Mouse (Mus musculus) embryo, embryonic 11.5 days (tissue): ENCODE measurements around the gene Uba5.
A peak's percentile ranks its signal among the peaks of the same experiment; 100 is the strongest.

Source experiments
- DNase-seq: peaks from one replicate; pipeline ENCODE4 v3.0.0-alpha.2; 2012; ENCODE audit warnings: low read depth, low spot score

The Uba5 gene

DNA sequence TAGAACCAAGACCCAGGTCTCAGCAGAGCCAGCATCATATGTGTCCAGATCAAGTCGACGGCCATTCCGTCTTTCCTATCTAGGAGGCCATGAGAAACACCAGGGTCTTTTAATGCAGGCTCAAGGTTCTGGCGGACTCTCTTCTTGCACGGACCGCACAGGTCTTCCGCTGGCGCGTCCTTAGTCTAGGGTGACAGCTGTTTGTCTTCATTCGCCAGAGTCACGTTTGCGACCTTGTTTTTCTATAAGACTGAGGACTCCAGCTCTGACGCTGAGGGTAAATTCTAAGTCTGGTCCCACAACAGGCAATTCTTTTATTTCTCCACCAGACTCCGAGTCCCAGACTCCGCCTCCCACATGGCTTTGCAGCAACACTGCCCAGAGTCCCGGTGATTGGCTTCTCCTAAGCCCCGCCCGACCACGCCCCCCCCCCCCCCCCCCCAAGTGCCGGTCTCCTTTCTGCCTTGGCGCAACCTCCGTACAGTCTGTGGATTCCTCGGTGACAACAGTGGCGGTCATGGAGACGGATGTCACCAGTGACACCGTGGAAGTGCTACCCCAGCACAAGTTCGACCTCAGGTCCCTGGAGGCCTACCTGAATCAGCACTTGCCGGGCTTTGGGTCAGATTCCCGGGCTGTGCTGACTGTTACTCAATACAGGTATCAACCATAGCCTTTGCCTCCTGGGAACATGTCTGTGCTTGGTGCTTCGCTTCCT lies 469 bp upstream of the Uba5 start, which contains the start of gene Acad11:
TSS of gene Acad11 (plus strand) at position 134 of the 718 bp plus-strand sequence.
- peak; percentile 79 for DNase-seq

DNA sequence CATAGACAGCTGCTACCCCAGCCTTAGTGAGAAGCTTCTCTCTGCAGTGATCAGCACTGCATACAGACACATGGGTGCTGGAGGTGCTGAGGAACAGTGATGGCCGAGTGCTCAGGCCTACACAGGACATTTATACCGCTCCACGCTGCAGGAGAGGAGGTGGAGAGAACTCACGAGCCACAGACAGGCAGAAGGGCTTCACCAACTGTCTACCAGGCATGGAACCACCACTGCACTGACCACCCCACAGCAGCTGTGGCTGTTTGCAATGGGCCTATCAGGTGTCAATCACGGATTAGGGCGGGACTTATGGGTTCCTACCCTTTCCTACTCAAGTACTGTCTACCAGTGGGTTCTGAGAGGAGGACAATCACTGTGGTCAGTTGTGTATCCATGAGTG lies 11.9 kb downstream of the Uba5 start:
- no peak for DNase-seq

DNA sequence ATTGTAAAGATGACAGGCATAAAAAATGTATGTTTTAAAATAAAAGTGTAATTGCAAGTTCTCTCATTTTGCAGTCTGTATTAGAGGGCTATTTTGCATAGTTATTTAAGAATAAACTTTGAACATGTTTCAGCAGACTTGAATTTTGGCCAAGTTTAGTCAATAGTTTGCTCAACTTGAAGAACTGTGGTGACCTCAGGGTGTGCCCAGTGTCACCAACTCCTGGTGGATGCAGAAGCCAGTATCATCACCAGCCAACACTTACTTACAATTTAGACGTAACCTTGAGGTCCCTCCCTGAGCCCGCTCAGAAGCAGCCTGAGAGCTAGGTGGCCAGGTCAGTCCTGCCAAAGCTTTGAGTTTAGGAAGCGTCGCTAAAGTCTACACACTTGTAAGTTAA lies 19.3 kb downstream of the Uba5 start:
- DNase-seq = no peak

DNA sequence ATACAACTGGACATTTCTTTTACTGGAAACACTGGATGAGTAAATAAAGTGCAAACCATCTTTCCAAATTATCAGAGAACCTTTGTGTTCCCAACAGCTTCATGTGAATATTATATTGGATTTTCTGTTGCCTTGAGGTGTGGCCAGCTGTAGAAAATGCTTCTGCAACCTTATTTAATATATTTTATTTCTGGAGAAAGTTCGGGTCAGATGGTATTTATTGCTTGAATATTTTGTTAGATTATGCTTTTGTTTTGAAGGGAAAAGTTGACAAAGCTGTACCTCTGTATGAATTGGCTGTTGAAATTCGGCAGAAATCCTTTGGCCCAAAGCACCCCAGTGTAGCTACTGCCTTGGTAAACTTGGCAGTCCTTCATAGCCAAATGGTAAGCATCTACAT lies 22.6 kb downstream of the Uba5 start, which contains the start of gene Gm28305:
TSS of gene Gm28305 (plus strand) at position 301 of the 400 bp plus-strand sequence.
- DNase-seq = no peak

DNA sequence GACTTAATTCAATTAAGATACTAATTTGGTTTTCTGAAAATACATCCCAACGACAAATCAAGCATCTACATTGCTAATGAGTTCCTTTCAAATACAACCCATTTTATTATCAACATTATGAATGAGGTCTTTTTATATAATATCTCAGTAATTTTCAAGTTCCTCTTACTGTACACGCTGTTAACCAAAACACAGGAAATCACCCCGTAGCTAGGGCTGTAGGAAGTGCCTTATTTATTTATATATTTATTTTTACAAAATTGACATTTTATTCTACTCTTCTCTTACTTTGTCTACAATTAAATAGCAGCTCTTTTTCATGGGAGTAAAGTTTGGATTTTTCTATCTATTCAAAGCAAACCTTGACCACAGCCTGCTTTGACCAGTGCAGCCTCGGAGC lies 23.2 kb downstream of the Uba5 start:
- DNase-seq = no peak

DNA sequence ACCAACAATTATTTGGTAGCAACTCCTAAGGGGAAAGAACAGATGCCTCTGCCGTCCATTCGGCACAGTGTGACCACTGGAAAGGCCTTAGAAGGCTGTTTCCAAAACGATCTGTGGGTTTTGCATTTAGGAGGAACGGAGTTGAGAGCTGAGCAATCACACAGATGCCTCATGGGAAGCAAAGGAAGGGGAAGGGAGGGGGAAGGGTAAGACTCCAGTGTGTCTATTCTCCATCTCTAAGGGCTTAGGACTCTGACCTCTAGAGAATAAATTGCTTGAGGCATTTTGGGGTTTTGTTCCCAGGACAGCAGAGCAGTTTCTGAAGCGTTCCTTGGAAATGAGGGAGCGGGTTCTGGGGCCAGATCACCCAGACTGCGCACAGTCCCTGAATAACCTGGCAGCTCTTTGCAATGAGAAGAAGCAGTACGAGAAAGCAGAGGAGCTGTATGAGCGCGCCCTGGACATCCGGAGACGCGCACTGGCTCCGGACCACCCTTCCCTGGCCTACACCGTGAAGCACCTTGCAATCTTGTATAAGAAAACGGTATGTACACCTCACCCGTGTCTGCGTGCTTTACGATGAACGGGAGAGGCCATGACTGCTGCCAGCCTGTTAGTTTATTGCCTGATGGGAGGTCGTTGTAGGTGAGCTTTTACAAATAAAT lies 23.8 kb downstream of the Uba5 start:
- DNase-seq = no peak

DNA sequence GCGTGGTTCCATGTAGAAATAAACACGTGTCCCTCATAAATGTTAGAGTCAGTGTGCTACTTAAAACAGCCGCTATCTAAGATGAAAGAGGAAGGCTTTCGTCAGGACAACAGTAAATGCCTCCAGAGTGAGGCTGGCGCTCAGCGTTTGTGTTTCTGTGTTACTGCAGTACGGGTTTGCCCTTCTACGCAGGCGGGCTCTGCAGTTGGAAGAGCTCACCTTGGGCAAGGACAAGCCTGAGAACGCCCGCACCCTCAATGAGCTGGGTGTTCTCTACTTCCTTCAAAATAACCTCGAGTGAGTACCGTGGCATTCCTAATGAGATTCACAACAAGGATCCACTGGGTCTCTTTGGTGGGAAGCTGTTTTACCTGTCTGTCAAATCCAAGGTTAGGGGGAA lies 24.7 kb downstream of the Uba5 start:
- no peak for DNase-seq

DNA sequence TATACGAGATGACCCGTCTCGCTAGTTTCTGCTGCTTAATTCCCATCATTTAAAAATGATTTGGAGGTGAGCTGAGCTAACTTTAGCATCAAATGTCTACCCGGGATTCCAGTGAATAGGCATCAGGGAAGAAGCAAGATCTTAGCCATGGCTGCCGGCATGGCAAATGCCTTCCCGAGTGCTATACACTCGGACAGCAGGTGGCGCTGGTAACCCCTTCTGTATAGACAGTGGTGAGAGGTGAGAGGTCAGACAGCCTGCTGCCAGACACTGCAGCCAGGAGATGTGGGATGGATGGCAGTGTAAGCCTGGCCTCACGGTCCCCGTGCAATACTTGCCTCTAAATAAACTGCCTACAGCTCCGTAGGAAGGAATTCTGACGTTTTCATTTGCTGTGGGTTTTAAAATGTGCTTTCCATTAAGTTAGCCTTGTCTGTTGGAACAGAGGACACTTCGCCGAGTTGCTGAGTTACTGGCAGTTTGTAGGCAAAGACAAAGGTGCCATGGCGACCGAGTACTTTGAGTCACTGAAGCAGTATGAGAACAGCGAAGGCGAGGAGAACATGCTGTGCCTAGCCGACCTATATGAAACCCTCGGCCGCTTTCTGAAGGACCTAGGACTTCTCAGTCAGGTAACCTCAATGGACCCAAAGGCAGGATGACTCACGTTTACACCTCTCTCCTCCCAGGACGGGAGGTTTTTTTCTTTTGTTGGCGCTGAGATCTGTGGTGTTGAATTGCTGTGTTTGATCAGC lies 27.5 kb downstream of the Uba5 start:
- peak; percentile 61 for DNase-seq

DNA sequence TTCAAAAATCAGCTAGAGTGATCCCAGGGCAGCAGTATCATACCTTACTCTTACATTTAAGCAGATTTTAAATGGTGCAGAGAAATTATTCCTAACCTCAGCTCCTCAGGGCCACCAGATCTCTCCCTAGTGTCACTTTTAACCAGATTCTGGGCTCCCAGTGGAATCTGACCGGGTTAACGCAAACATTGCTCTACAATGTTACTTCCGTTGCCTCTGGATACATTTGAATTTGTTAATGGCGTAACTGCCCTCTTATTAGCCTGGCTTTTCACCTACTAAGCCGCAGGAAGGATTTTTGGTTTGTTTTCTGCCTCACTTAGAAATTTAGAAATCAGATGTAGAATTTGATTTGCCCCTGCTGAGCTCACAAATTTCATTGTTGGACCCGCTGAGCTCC lies 28.2 kb downstream of the Uba5 start:
- no peak for DNase-seq

DNA sequence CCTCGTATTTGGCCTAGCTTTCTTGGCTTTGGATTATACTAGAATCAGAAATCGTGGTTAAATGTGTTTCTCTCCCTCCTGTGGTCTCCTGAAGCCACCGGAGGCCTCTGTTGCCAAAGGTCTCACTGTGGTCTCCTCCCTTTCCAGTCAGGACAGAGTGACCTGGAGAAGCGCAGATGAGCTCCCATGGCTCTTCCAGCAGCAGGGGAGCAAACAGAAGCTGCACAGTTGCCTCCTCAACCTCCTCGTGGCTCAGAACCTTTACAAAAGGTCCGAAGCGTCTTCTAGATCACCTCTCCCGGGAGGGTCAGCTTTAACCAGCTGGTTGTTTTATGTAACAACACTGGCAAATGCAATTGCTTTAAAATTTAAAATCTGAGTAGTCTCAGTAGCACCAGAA lies 28.7 kb downstream of the Uba5 start:
- no peak for DNase-seq

DNA sequence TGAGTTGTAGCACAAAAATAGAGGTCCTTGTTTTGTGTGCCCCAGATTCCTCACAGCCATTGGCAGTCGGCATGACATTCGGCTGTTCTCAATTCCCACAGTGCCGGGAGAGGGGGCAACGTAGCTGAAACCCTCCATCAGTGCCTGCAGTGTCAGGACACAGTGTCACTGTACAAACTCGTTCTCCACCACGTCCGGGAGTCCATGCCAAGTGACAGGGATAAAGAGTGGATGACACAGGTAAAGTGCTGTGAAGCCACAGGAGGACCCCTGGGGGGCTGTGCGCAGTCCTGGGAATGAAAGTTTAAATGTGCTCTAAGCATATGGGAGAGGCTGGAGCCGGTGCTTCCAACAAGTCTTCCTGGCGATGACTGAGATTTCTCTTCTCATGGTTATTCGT lies 33.1 kb downstream of the Uba5 start:
- DNase-seq = no peak

DNA sequence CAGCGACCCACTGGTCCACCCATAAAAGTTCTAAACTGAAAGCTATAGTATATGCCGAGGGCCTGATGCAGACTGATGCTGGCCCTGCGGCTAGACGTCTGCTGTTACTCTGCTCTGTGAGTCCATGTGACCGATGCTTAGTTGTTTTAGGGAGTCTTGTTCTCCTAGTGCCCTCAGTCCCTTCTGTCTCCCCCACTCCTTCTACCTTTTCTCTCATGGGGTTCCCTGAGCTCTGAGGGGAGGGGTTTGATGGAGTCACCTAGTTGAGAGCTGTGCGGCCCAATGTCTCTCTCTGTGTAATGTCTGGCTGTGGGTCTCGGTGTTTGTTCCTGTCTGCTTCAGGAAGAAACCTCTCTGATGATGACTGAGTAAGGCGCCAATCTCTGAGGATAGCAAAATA lies 35.7 kb downstream of the Uba5 start:
- no peak for DNase-seq

DNA sequence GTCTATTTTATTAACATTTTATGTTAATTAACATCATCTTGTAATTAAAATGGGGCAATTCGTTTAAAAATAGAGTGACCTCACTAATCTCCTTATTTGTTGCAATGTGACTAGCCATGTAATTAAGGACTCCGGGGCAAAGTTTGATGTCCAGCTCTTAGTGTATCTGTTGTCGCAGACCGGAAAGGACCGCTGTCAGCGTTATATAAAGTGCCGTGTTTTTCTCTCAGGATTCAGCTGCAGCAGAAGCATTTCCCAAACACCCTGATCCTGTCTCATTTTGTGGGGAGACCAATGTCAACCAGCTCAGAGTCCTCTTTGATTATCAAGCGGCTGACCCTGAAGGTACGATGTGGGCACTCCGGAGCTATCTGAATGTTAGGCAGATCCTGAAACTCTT lies 41.9 kb downstream of the Uba5 start:
- no peak for DNase-seq

DNA sequence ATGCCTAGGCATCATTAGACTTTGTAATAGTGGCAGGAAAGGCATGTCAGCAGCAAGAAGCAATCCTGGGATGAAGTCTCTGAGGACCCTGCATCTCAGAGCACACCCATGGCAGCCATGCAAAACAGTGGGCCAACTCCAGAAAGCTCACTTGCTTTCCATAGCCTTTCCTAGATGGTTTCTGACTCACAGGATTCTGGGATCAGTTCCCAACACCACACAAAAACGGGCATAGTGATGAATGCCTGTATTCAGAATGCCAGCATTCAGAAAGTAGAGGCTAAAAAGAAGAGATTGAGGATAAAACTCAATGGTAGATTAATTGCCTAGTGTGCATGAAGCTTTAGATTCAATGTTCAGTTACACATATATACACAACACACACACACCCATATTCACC lies 48.4 kb downstream of the Uba5 start:
- no peak for DNase-seq

DNA sequence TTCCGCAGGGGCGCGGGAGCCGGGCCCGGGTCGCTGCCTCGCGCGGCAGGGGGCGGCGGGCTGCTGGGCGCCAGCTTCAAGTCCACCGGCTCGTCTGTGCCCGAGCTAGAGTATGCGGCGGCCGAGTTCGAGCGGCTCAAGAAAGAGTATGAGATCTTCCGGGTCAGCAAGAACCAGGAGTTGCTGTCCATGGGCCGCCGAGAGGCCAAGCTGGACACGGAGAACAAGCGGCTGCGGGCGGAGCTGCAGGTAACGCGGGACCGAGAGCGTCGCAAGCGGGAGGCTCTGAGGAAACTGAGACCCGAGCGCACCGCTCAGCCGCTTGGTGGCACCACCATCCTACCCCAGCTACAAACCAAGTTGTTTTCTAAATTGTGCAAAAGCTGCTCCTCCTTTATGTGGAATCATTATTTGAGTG lies 60.0 kb downstream of the Uba5 start:
- DNase-seq = peak; percentile 64

DNA sequence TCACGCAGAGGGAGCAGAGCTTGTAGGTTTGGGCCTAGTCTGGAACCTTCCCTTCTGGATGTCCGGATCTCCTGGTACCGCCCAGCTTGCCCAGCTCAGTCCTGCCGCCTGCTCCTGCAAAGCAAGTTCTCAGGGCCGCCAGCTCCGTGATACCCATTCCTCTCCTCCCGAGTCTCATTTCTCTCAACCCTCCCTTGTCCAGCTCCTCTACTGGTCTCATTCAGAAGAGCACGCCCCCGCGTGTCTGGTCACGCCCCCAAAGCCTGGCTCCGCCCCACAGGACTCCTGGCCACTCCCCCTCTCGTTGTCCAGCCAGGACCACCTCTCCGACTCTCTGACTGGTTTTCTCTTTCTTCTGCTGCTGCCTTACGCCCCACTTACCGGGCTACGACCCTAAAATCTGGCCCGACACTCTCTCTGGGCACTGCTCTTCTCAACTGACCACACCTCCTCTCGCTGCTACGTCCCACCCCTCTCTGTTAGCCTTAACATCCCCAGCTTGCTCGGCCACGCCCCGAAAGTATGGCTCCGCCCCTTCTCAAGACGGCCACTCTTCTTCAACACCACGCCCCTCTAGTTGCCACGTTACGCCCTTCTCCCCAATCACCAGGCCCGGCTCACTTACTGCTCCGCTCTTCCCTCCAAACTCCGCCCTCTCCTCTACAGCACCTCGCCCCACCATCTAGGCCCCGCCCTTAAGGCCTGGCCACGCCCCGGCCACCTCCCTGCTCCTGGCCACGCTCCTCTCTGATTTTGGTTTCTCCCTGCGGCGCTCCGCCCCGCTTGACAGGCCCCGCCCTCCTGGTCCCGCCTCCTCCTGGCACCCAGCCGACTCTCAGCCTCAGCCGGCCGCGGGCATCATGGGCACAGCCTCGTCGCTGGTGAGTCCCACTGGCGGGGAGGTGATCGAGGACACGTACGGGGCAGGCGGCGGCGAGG lies 60.7 kb downstream of the Uba5 start, which contains the start of gene Nphp3:
TSS of gene Nphp3 (plus strand) at position 624 of the 939 bp plus-strand sequence.
- DNase-seq = peak; percentile 99

DNA sequence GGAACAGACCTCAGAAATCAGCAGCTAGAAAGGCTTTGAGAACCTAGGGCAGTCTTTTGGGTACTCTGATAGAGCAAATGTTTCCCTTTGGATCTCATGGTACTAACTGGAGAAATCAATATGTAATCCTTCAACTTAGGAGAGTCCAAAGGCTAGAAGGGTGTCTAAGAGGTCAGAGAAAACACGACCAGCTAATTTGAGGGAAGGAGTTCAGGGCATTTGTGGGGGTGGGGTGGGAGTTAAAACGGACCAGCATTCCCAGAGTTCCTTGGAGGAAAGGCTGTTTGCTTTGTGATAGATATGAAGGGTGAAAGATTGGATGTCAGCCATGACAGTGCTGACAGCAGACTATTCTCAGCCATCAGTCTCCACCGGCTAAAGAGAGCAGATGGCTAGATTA lies 62.3 kb downstream of the Uba5 start:
- DNase-seq = no peak
